18 mouse cellular contexts compared by ENCODE assay signal in genomic region chr13:36610426-36610825, GRCm38 (mm10).
DNase-seq lines count a peak whose midpoint lies in the region; ATAC-seq and TF ChIP-seq lines count a peak whose summit lies in the region.
"Had no signal": no experiment of that assay in that cellular context is flagged by ENCODE, and none has a peak within 500 bp of the region (broad histone marks: within the 10 kb centered on the region; RNA-seq: fewer than 3 reads in every experiment).

No protein-coding gene starts in this region.

- DNase-seq in kidney, adult 2 months: peak; percentile 85
- peak; percentile 14 for DNase-seq in gonadal fat pad, adult 2 months (ENCODE audit: low read depth)
- DNase-seq in kidney, postnatal 14 days: peak; percentile 38
- no peak for DNase-seq in neural tube, embryonic 10.5 days (ENCODE audit: extremely low spot score, low spot score)
- DNase-seq in adipocyte (ENCODE audit: low spot score): no peak
- DNase-seq: adrenal gland, postnatal 14 days; cerebellum, adult 11-12 months; cerebellum, adult 9-10 months; cerebellum, postnatal 25 days; gastrocnemius, postnatal 10 days; heart, postnatal 10 days; heart, postnatal 4 days had no signal

- H3K27me3 ChIP-seq in kidney, adult 2 months (replicated peaks; ENCODE audit: control insufficient read depth, insufficient read depth, low read length): no peaks in the 10 kb centered on the region
- no peaks in the 10 kb centered on the region for H3K27me3 ChIP-seq in kidney, embryonic 14.5 days (ENCODE audit: control insufficient read depth, insufficient read depth, low read length)
- H3K27me3 ChIP-seq: embryonic facial prominence, embryonic 12.5 days; forebrain, embryonic 12.5 days; hindbrain, embryonic 12.5 days had no signal

- peak overlapping the region; percentile 69; the same call in 1 of the 2 replicates for H3K27ac ChIP-seq in kidney, adult 2 months (ENCODE audit: insufficient read depth, low read depth, low read length)
- H3K27ac ChIP-seq in kidney, embryonic 14.5 days (ENCODE audit: low read depth, low read length): no peak overlapping the region
- H3K27ac ChIP-seq: embryonic facial prominence, embryonic 12.5 days; forebrain, embryonic 12.5 days; hindbrain, embryonic 12.5 days; hindbrain, postnatal 0 days had no signal

- no peak for ATAC-seq in kidney, embryonic 14.5 days (ENCODE audit: low FRiP score, low TSS enrichment)
- ATAC-seq: forebrain, embryonic 16.5 days; hindbrain, postnatal 0 days had no signal

- TF ChIP-seq POLR2A in kidney, adult 2 months (IDR thresholded peaks at IDR 0.05; ENCODE audit: low read depth, low read length): no peak

- no peak for TF ChIP-seq CTCF in kidney, adult 2 months (conservative IDR thresholded peaks at IDR 0.05; ENCODE audit: insufficient read depth, insufficient read length, low read depth, low read length)

- no peak overlapping the region for H3K9ac ChIP-seq in kidney, embryonic 14.5 days (ENCODE audit: low read depth, low read length)
- H3K9ac ChIP-seq: embryonic facial prominence, embryonic 12.5 days; forebrain, embryonic 12.5 days; hindbrain, embryonic 12.5 days had no signal

- H3K4me2 ChIP-seq in kidney, embryonic 14.5 days (replicated peaks; ENCODE audit: low read depth, low read length): no peak overlapping the region
- H3K4me2 ChIP-seq: embryonic facial prominence, embryonic 12.5 days; forebrain, embryonic 12.5 days; hindbrain, embryonic 12.5 days had no signal

- H3K36me3 ChIP-seq in kidney, adult 2 months (ENCODE audit: control insufficient read depth, insufficient read depth, low read length): no peaks in the 10 kb centered on the region
- no peaks in the 10 kb centered on the region for H3K36me3 ChIP-seq in kidney, embryonic 14.5 days (ENCODE audit: control insufficient read depth, insufficient read depth, low read length)
- H3K36me3 ChIP-seq: embryonic facial prominence, embryonic 12.5 days; forebrain, embryonic 12.5 days; hindbrain, embryonic 12.5 days had no signal

- H3K9me3 ChIP-seq in kidney, embryonic 14.5 days (ENCODE audit: control insufficient read depth, low read length): peaks cover 3% of the 10 kb centered on the region; the same call in 1 of the 2 replicates
- H3K9me3 ChIP-seq: embryonic facial prominence, embryonic 12.5 days; forebrain, embryonic 12.5 days; hindbrain, embryonic 12.5 days had no signal

- peaks cover 11% of the 10 kb centered on the region; the same call in 1 of the 2 replicates for H3K4me1 ChIP-seq in kidney, adult 2 months (ENCODE audit: control insufficient read depth, insufficient read depth, low read length)
- no peaks in the 10 kb centered on the region for H3K4me1 ChIP-seq in kidney, embryonic 14.5 days (ENCODE audit: control insufficient read depth, insufficient read depth, low read length)
- H3K4me1 ChIP-seq: embryonic facial prominence, embryonic 12.5 days; hindbrain, embryonic 12.5 days had no signal

- H3K4me3 ChIP-seq in kidney, adult 2 months (ENCODE audit: insufficient read depth, low read depth, low read length): no peak overlapping the region
- no peak overlapping the region for H3K4me3 ChIP-seq in kidney, embryonic 14.5 days (ENCODE audit: low read length)
- H3K4me3 ChIP-seq: embryonic facial prominence, embryonic 12.5 days; forebrain, embryonic 12.5 days; hindbrain, embryonic 12.5 days had no signal

- WGBS in kidney, adult 2 months: 85% methylated on average over 5 of the region's 5 CpGs
- WGBS in kidney, embryonic 14.5 days: 92% methylated on average over 5 of the region's 5 CpGs

Comparison
In these comparisons a context has a peak if more than half of its experiments do, and no peak if none do; other contexts are left out.
1. DNase-seq: peak in kidney, adult 2 months (single experiment), gonadal fat pad, adult 2 months (single experiment) and kidney, postnatal 14 days (single experiment); none in neural tube, embryonic 10.5 days (single experiment) and adipocyte (single experiment).